Mouse (Mus musculus): ENCODE data around the gene Olfr1242. TPM values are rescaled to one million over a fixed set of nuclear protein-coding genes. Genes with fewer than 3 reads are reported as not detected.

The Olfr1242 gene
- polyA plus RNA-seq (2012; rRNA removed) = not detected in 2 replicates

GRCm38 (mm10) chr2:89498235-89498634 is at the start of gene Olfr1242:
Gene Olfr1242, minus strand, starts transcription at chr2:89498335.
- Histone ChIP-seq H3K4me3 (ENCODE audit: control insufficient read depth, insufficient read depth, low read length) (no peak within 1 kb of the TSS), H3K27me3 (ENCODE audit: control insufficient read depth, insufficient read depth, low read length) (no peaks in the 10 kb centered on the region), H3K4me1 (replicated peaks; ENCODE audit: control insufficient read depth, insufficient read depth, low read length) (no peaks in the 10 kb centered on the region), H3K27ac (ENCODE audit: control insufficient read depth, insufficient read depth, low read length) (no peak within 1 kb of the TSS), H3K36me3 (ENCODE audit: control insufficient read depth, insufficient read depth, low read length) (no peaks in the 10 kb centered on the region)
- 85% methylated on average over 1 of the region's 1 CpGs for WGBS
- DNase-seq = no peak
- TF ChIP-seq POLR2A (IDR thresholded peaks at IDR 0.05; ENCODE audit: control insufficient read depth, extremely low read depth, insufficient read depth, low read length, poor library complexity) (no peak), CTCF (IDR thresholded peaks at IDR 0.05; ENCODE audit: borderline replicate concordance, control insufficient read depth, extremely low read depth, insufficient read depth, low read length, poor library complexity) (no peak)

DNA sequence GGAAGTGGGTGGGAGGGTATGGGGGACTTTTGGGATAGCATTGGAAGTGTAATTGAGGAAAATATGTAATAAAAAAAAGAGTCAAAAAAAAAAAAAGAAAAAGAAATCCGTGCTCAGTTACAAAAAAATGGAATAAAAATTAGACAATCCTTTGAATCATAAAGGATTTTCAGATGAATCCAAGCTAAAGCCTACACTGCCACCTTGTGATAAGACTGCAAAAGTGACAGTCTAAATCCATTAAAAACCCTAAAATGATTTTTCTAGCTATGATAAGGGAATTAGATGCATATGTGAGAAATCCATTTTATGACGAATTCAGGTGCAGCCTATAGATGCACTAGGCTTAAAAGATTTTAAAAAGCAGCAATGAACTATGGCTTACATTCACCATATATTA is 46.4 kb upstream of the Olfr1242 start:
- no peak for TF ChIP-seq POLR2A (IDR thresholded peaks at IDR 0.05; ENCODE audit: control insufficient read depth, extremely low read depth, insufficient read depth, low read length, poor library complexity)
- TF ChIP-seq CTCF (IDR thresholded peaks at IDR 0.05; ENCODE audit: borderline replicate concordance, control insufficient read depth, extremely low read depth, insufficient read depth, low read length, poor library complexity) = no peak
- no peaks in the 10 kb centered on the region for H3K36me3 ChIP-seq (ENCODE audit: control insufficient read depth, insufficient read depth, low read length)
- H3K4me3 ChIP-seq (ENCODE audit: control insufficient read depth, insufficient read depth, low read length) = no peak overlapping the region
- no peak overlapping the region for H3K27ac ChIP-seq (ENCODE audit: control insufficient read depth, insufficient read depth, low read length)
- no peak for DNase-seq
- H3K27me3 ChIP-seq (ENCODE audit: control insufficient read depth, insufficient read depth, low read length) = no peaks in the 10 kb centered on the region
- WGBS = 55% methylated on average over 2 of the region's 2 CpGs
- no peaks in the 10 kb centered on the region for H3K4me1 ChIP-seq (replicated peaks; ENCODE audit: control insufficient read depth, insufficient read depth, low read length)

GRCm38 (mm10) chr2:89539923-89540322 is 41.8 kb upstream of the Olfr1242 start:
- WGBS = 60% methylated on average over 1 of the region's 1 CpGs
- Histone ChIP-seq H3K4me3 (ENCODE audit: control insufficient read depth, insufficient read depth, low read length) (no peak overlapping the region), H3K27me3 (ENCODE audit: control insufficient read depth, insufficient read depth, low read length) (no peaks in the 10 kb centered on the region), H3K4me1 (replicated peaks; ENCODE audit: control insufficient read depth, insufficient read depth, low read length) (no peaks in the 10 kb centered on the region), H3K27ac (ENCODE audit: control insufficient read depth, insufficient read depth, low read length) (no peak overlapping the region), H3K36me3 (ENCODE audit: control insufficient read depth, insufficient read depth, low read length) (no peaks in the 10 kb centered on the region)
- TF ChIP-seq CTCF (IDR thresholded peaks at IDR 0.05; ENCODE audit: borderline replicate concordance, control insufficient read depth, extremely low read depth, insufficient read depth, low read length, poor library complexity) = no peak
- TF ChIP-seq POLR2A (IDR thresholded peaks at IDR 0.05; ENCODE audit: control insufficient read depth, extremely low read depth, insufficient read depth, low read length, poor library complexity) = no peak
- no peak for DNase-seq

DNA sequence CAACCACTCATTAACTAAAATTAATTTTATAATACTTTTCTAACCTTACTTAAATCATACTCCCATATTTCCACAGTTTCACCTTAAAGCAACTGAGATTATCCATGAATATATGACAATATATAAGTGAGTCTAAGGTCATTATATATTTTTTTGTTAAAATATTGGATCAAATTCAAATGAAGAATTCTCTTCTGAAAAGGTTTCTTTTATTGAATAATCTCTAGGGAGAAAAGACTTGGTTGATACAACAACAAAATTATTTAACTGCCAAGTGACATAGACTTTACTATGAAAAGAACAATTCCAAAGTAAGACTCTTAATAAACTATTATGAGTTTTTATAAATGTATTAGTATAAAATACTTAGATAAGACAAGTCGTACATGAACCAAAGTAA is 33.3 kb upstream of the Olfr1242 start, which contains the start of gene Olfr1243:
Olfr1243 (minus strand) TSS at position 101 of the 400 bp plus-strand sequence.
- 95% methylated on average over 1 of the region's 1 CpGs for WGBS
- TF ChIP-seq CTCF (IDR thresholded peaks at IDR 0.05; ENCODE audit: borderline replicate concordance, control insufficient read depth, extremely low read depth, insufficient read depth, low read length, poor library complexity) (no peak), POLR2A (IDR thresholded peaks at IDR 0.05; ENCODE audit: control insufficient read depth, extremely low read depth, insufficient read depth, low read length, poor library complexity) (no peak)
- Histone ChIP-seq H3K4me1 (replicated peaks; ENCODE audit: control insufficient read depth, insufficient read depth, low read length) (no peaks in the 10 kb centered on the region), H3K4me3 (ENCODE audit: control insufficient read depth, insufficient read depth, low read length) (no peak within 1 kb of the TSS), H3K27me3 (ENCODE audit: control insufficient read depth, insufficient read depth, low read length) (no peaks in the 10 kb centered on the region), H3K36me3 (ENCODE audit: control insufficient read depth, insufficient read depth, low read length) (no peaks in the 10 kb centered on the region), H3K27ac (ENCODE audit: control insufficient read depth, insufficient read depth, low read length) (no peak within 1 kb of the TSS)
- no peak for DNase-seq

GRCm38 (mm10) chr2:89487026-89487425 is 11.1 kb downstream of the Olfr1242 start, which contains the start of gene Olfr1241:
Gene Olfr1241, minus strand, starts transcription at chr2:89487126.
- Histone ChIP-seq H3K4me1 (replicated peaks; ENCODE audit: control insufficient read depth, insufficient read depth, low read length) (no peaks in the 10 kb centered on the region), H3K27me3 (ENCODE audit: control insufficient read depth, insufficient read depth, low read length) (no peaks in the 10 kb centered on the region), H3K36me3 (ENCODE audit: control insufficient read depth, insufficient read depth, low read length) (no peaks in the 10 kb centered on the region), H3K4me3 (ENCODE audit: control insufficient read depth, insufficient read depth, low read length) (no peak within 1 kb of the TSS), H3K27ac (ENCODE audit: control insufficient read depth, insufficient read depth, low read length) (no peak within 1 kb of the TSS)
- no peak for DNase-seq
- no peak for TF ChIP-seq POLR2A (IDR thresholded peaks at IDR 0.05; ENCODE audit: control insufficient read depth, extremely low read depth, insufficient read depth, low read length, poor library complexity)
- TF ChIP-seq CTCF (IDR thresholded peaks at IDR 0.05; ENCODE audit: borderline replicate concordance, control insufficient read depth, extremely low read depth, insufficient read depth, low read length, poor library complexity) = no peak

DNA sequence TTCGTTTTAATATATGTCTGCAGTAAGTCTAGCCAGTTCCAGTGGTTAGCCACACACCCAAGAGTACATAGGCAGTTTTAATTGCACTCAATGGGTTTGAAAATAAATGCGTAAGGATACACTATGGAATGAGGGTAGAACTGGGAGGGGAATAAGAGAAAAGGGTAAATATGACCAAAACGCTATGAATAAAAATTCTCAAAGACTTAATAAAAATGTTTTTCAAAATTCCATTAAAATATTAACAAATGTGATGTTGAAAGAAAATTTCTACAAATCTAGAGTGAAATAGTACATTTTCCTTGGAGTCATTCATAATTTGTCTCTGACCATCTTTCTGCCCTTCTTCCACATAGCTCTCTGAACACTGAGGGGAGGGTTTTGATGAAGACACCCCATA is 55.2 kb downstream of the Olfr1242 start, which contains the start of gene Olfr1240:
Olfr1240 (minus strand) TSS at position 101 of the 400 bp plus-strand sequence.
- TF ChIP-seq CTCF (IDR thresholded peaks at IDR 0.05; ENCODE audit: borderline replicate concordance, control insufficient read depth, extremely low read depth, insufficient read depth, low read length, poor library complexity) (no peak), POLR2A (IDR thresholded peaks at IDR 0.05; ENCODE audit: control insufficient read depth, extremely low read depth, insufficient read depth, low read length, poor library complexity) (no peak)
- no peak within 1 kb of the TSS for H3K27ac ChIP-seq (ENCODE audit: control insufficient read depth, insufficient read depth, low read length)
- H3K4me1 ChIP-seq (replicated peaks; ENCODE audit: control insufficient read depth, insufficient read depth, low read length) = no peaks in the 10 kb centered on the region
- no peaks in the 10 kb centered on the region for H3K36me3 ChIP-seq (ENCODE audit: control insufficient read depth, insufficient read depth, low read length)
- WGBS = 79% methylated on average over 3 of the region's 3 CpGs
- DNase-seq = no peak
- H3K27me3 ChIP-seq (ENCODE audit: control insufficient read depth, insufficient read depth, low read length) = no peaks in the 10 kb centered on the region
- no peak within 1 kb of the TSS for H3K4me3 ChIP-seq (ENCODE audit: control insufficient read depth, insufficient read depth, low read length)

Other genes starting within 250 kb of the Olfr1242 start
- not detected in 2 replicates for gene Olfr1228, start 244.3 kb downstream of the Olfr1242 start, polyA plus RNA-seq (2012; rRNA removed)
- not detected in 2 replicates for gene Olfr1229, start 210.3 kb downstream of the Olfr1242 start, polyA plus RNA-seq (2012; rRNA removed)
- gene Olfr1230, start 201.1 kb downstream of the Olfr1242 start, polyA plus RNA-seq (2012; rRNA removed) = not detected in 2 replicates
- gene Olfr1231, start 191.3 kb downstream of the Olfr1242 start, polyA plus RNA-seq (2012; rRNA removed) = not detected in 2 replicates
- gene Olfr1232, start 168.7 kb downstream of the Olfr1242 start, polyA plus RNA-seq (2012; rRNA removed) = not detected in 2 replicates
- not detected in 2 replicates for gene Olfr1233, start 155.9 kb downstream of the Olfr1242 start, polyA plus RNA-seq (2012; rRNA removed)
- gene Olfr1234, start 133.5 kb downstream of the Olfr1242 start, polyA plus RNA-seq (2012; rRNA removed) = not detected in 2 replicates
- gene Olfr1238, start 88.7 kb downstream of the Olfr1242 start, polyA plus RNA-seq (2012; rRNA removed) = not detected in 2 replicates
- gene Olfr1239, start 77.9 kb downstream of the Olfr1242 start, polyA plus RNA-seq (2012; rRNA removed) = not detected in 2 replicates
- not detected in 2 replicates for gene Olfr1240, start 55.3 kb downstream of the Olfr1242 start, polyA plus RNA-seq (2012; rRNA removed)
- not detected in 2 replicates for gene Olfr1241, start 11.2 kb downstream of the Olfr1242 start, polyA plus RNA-seq (2012; rRNA removed)
- gene Olfr1243, start 33.2 kb upstream of the Olfr1242 start, polyA plus RNA-seq (2012; rRNA removed) = not detected in 2 replicates
- not detected in 2 replicates for gene Olfr1245, start 80.1 kb upstream of the Olfr1242 start, polyA plus RNA-seq (2012; rRNA removed)
- not detected in 2 replicates for gene Olfr1246, start 94.8 kb upstream of the Olfr1242 start, polyA plus RNA-seq (2012; rRNA removed)
- gene Olfr1247, start 115.8 kb upstream of the Olfr1242 start, polyA plus RNA-seq (2012; rRNA removed) = not detected in 2 replicates
- gene Olfr1248, start 119.9 kb upstream of the Olfr1242 start, polyA plus RNA-seq (2012; rRNA removed) = not detected in 2 replicates
- gene Olfr1249, start 136.6 kb upstream of the Olfr1242 start, polyA plus RNA-seq (2012; rRNA removed) = not detected in 2 replicates
- gene Olfr1250, start 163.1 kb upstream of the Olfr1242 start, polyA plus RNA-seq (2012; rRNA removed) = not detected in 2 replicates
- gene Olfr1251, start 173.6 kb upstream of the Olfr1242 start, polyA plus RNA-seq (2012; rRNA removed) = not detected in 2 replicates
- gene Olfr1252, start 226.7 kb upstream of the Olfr1242 start, polyA plus RNA-seq (2012; rRNA removed) = not detected in 2 replicates

All from thymus, adult 2 months (tissue).